Mouse (Mus musculus) gastrocnemius, adult 8-10 months (tissue): ENCODE data around the gene Sdc4. TPM values are rescaled to one million over a fixed set of nuclear protein-coding genes. Genes with fewer than 3 reads are reported as not detected.
A peak's percentile ranks its signal among the peaks of the same experiment; 100 is the strongest.

ENCODE experiments used
- DNase-seq, 2 experiments: peaks; one replicate each; pipeline ENCODE4 v3.0.0; 2022; ENCODE audit warnings: low spot score in 2 of 2
- total RNA-seq, 4 experiments: library from RNA; stranded (reverse); gene quantifications; 2 replicates each; pipeline ENCODE4 v1.2.4; 2022

Gene Sdc4
- total RNA-seq, 4 experiments from 2014 or later = 23.9 to 58.8 (median 34.1) TPM

- DNase-seq = no peak
These were observed 5.8 kb upstream of the Sdc4 start for GRCm38 (mm10) chr2:164449341-164450042.

GRCm38 (mm10) chr2:164448921-164449320, 5.2 kb upstream of the Sdc4 start:
- no peak for DNase-seq

GRCm38 (mm10) chr2:164448140-164448539, 4.5 kb upstream of the Sdc4 start:
- no peak for DNase-seq

GRCm38 (mm10) chr2:164446086-164446469, 2.4 kb upstream of the Sdc4 start:
- no peak for DNase-seq

GRCm38 (mm10) chr2:164445399-164446085, 1.9 kb upstream of the Sdc4 start:
- DNase-seq = no peak

- DNase-seq = no peak
These were observed 1.0 kb upstream of the Sdc4 start for GRCm38 (mm10) chr2:164444701-164445100.

- peak; percentile 80 to 86 for DNase-seq
These were observed 643 bp downstream of the Sdc4 start for GRCm38 (mm10) chr2:164443051-164443437.

GRCm38 (mm10) chr2:164442315-164443050, 1.2 kb downstream of the Sdc4 start:
- DNase-seq = peak; percentile 43 to 59

- no peak for DNase-seq
These were observed 2.0 kb downstream of the Sdc4 start for GRCm38 (mm10) chr2:164441731-164442130.

GRCm38 (mm10) chr2:164441155-164441554, 2.5 kb downstream of the Sdc4 start:
- DNase-seq = no peak

GRCm38 (mm10) chr2:164440314-164440713, 3.4 kb downstream of the Sdc4 start:
- DNase-seq = no peak

GRCm38 (mm10) chr2:164439001-164439421, 4.7 kb downstream of the Sdc4 start:
- no peak for DNase-seq

- no peak for DNase-seq
These were observed 5.4 kb downstream of the Sdc4 start for GRCm38 (mm10) chr2:164438257-164438656.

- no peak for DNase-seq
These were observed 6.0 kb downstream of the Sdc4 start for GRCm38 (mm10) chr2:164437710-164438109.

GRCm38 (mm10) chr2:164436961-164437360, 6.7 kb downstream of the Sdc4 start:
- DNase-seq = peak; percentile 46 to 59

GRCm38 (mm10) chr2:164436215-164436913, 7.3 kb downstream of the Sdc4 start:
- no peak for DNase-seq

GRCm38 (mm10) chr2:164435216-164436090, 8.2 kb downstream of the Sdc4 start:
- DNase-seq = no peak

- DNase-seq = no peak
These were observed 9.0 kb downstream of the Sdc4 start for GRCm38 (mm10) chr2:164434681-164435080.

GRCm38 (mm10) chr2:164433278-164433895, 10.3 kb downstream of the Sdc4 start:
- no peak for DNase-seq

GRCm38 (mm10) chr2:164432541-164433191, 11.0 kb downstream of the Sdc4 start:
- peak; percentile 47 to 48 for DNase-seq
